Mouse (Mus musculus) kidney, adult 2 months (tissue): ENCODE data around the gene Crebl2. TPM values are rescaled to one million over a fixed set of nuclear protein-coding genes. Genes with fewer than 3 reads are reported as not detected.

Source experiments
- DNase-seq: peaks from one replicate; pipeline ENCODE4 v3.0.0; 2021
- H3K27ac ChIP-seq: fragments of 200-500 bp; 2 replicates; pipeline ENCODE4 v1.5.1; 2012; ENCODE audit warnings: low read depth, low read length, control low read depth, inconsistent platforms; ENCODE audit not compliant: insufficient read depth
- H3K27me3 ChIP-seq: fragments of 200-500 bp; replicated peaks from 2 replicates; pipeline ENCODE4 v1.6.1; 2012; ENCODE audit warnings: mild to moderate bottlenecking, moderate library complexity, low read length, inconsistent platforms; ENCODE audit not compliant: control insufficient read depth, insufficient read depth
- H3K36me3 ChIP-seq: fragments of 200-500 bp; 2 replicates; pipeline ENCODE4 v1.6.1; 2012; ENCODE audit warnings: mild to moderate bottlenecking, moderate library complexity, low read length, inconsistent platforms; ENCODE audit not compliant: control insufficient read depth, insufficient read depth
- H3K4me1 ChIP-seq: fragments of 200-500 bp; 2 replicates; pipeline ENCODE4 v1.6.1; 2011; ENCODE audit warnings: low read length; ENCODE audit not compliant: control insufficient read depth, insufficient read depth
- H3K4me3 ChIP-seq: fragments of 200-500 bp; 2 replicates; pipeline ENCODE4 v1.5.1; 2011; ENCODE audit warnings: mild to moderate bottlenecking, low read depth, low read length, control low read depth; ENCODE audit not compliant: insufficient read depth
- CTCF ChIP-seq: fragments of 200-500 bp; conservative IDR thresholded peaks from 2 replicates; pipeline ENCODE4 v1.5.1; 2011; ENCODE audit warnings: low read depth, mild to moderate bottlenecking, control low read depth, low read length, moderate library complexity, mixed read lengths; ENCODE audit not compliant: insufficient read depth, insufficient read length
- POLR2A ChIP-seq: fragments of 200-500 bp; IDR thresholded peaks from one replicate; pipeline ENCODE4 v1.6.1; 2011; ENCODE audit warnings: low read depth, low read length, control low read depth
- WGBS: fragments of 180-500 bp; shearing (Covaris S2); methylation state at CpG from one replicate; pipeline ENCODE4 v1.1.7; 2018; 5-methylcytosine and 5-hydroxymethylcytosine counted together
- polyA plus RNA-seq: library from polyadenylated mRNA; depleted of rRNA; stranded (reverse); fragments of >200 nt; gene quantifications from 2 replicates; pipeline ENCODE4 v1.2.3, GENCODE M21; 2012; rRNA removed

The Crebl2 gene
- 20.4 and 26.1 TPM in 2 replicates for polyA plus RNA-seq

DNA sequence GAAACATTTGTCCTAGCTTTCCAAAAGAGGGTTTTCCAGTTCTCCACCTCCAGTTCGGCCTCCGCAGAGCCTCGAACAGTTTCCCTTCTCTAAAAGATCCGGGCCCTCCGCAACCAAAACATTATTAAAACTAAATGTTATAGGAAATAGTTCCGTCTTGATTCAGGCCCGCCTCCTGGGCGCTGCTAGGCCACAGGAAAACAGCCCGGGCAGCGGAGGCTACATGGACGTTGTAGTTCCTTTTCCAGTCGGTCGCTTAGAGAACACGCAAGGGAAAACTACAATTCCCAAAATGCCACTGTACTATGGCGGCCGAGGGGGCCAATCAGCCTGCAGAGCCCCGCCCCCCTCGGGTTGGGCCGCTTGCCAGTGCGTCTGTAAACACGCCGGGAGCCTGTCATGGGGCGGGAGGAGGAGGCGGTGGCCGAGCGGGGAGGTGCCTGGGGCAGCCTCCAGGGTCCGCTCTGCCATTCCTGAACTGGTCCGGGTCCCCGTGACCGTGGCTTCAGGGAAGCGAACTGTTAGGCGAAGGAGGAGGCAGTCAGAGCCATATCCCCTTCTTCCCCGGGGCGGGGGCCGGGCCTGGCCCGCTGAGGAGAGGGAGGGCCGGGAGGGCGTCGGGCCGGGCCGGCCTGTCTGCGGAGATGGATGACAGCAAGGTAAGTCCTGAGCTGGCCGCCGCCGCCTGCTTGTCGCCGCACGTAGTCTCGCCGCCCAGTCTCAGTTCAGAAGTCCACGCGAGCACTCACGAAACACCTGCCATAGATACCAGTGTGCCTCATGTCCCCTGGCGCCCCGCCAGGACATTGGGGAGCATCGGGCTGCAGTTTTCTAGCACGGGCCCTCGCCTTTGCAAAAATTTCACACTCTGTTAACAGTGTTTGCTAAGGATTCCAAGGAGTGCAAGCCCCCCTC is at the start of gene Crebl2:
Gene Crebl2, plus strand, starts transcription at position 369 of the 915 bp plus-strand sequence.
- under 1% methylated on average over 58 of the region's 58 CpGs for WGBS

DNA sequence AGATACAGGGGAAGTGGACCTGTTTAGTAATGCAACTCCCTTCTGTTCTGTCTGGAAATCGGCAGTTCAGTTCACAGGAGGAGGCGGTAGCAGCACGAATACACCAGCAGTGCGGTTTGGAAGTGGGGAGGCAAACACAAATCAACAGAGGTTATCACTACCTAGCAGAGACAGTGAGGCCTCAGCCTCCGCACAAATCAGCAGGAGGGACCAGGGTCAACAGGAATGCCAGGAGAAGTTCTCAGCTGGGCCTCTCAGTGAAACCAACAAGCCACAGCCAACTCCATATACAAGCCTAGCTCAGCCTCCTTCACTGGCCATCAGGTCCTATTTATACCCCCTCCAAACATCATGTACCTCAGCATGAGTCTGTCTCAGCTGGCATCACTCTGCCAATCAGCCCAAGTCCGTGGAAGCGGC is 48.5 kb upstream of the Crebl2 start:
- TF ChIP-seq CTCF (no peak), POLR2A (no peak)
- no peaks in the 10 kb centered on the region for H3K36me3 ChIP-seq

More for the DNA sequence above, at the start of gene Crebl2:
- Histone ChIP-seq H3K27me3 (no peaks in the 10 kb centered on the region), H3K4me3 (peak within 1 kb of the TSS; percentile 91), H3K36me3 (no peaks in the 10 kb centered on the region), H3K27ac (peak within 1 kb of the TSS; percentile 93), H3K4me1 (peaks cover 6% of the 10 kb centered on the region)
- DNase-seq: peak; percentile 100
- TF ChIP-seq POLR2A (peak; percentile 52), CTCF (0 out of 2 replicates have a peak, but pooled peaks have one; percentile 12)

DNA sequence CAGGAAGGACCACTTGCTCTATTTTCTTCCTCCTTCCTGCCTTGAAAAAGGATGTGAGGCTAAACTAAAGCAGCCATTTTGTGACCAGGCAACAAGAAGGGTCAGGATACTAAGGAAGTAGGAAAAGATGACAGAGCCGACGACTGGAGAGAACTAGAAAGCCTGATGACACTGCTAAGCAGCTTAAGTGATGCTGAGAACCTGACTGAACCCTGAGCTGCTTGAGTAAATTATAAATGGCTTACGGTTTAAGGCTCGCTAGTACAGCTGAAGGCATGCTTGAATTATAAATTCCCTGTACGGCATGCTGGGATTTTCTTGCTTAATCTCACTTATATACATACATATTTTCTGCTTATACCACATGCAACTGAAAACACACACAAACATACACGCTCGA is 47.1 kb upstream of the Crebl2 start:
- Histone ChIP-seq H3K4me3 (no peak overlapping the region), H3K27me3 (no peaks in the 10 kb centered on the region), H3K27ac (no peak overlapping the region), H3K36me3 (no peaks in the 10 kb centered on the region), H3K4me1 (0 out of 2 replicates have a peak, but pooled peaks cover 3% of the 10 kb centered on the region)
- DNase-seq: no peak
- 89% methylated on average over 7 of the region's 7 CpGs for WGBS
- no peak for TF ChIP-seq CTCF
- no peak for TF ChIP-seq POLR2A

More for the DNA sequence above, 48.5 kb upstream of the Crebl2 start:
- no peak for DNase-seq
- Histone ChIP-seq H3K4me1 (0 out of 2 replicates have a peak, but pooled peaks cover 3% of the 10 kb centered on the region), H3K27me3 (no peaks in the 10 kb centered on the region), H3K27ac (no peak overlapping the region), H3K4me3 (no peak overlapping the region)
- WGBS: 90% methylated on average over 7 of the region's 7 CpGs

DNA sequence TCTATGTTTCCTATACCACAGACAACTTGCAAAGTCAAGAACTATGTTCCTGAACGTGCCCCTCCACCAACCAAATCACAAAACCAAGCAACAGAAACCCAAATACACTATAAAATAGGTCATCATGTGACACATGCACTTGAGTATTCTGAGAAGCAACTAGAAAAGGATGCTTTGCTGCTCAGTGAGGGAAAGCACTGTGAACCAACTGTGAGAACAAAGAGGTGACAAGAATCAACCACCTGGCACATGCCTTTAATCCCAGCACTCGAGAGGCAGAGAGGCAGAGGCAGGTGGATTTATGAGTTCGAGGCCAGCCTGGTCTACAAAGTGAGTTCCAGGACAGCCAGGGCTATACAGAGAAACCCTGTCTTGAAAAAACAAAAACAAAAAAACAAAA is 43.5 kb upstream of the Crebl2 start:
- Histone ChIP-seq H3K27me3 (no peaks in the 10 kb centered on the region), H3K4me1 (0 out of 2 replicates have a peak, but pooled peaks cover 3% of the 10 kb centered on the region), H3K4me3 (no peak overlapping the region), H3K36me3 (no peaks in the 10 kb centered on the region), H3K27ac (no peak overlapping the region)
- DNase-seq: no peak
- no peak for TF ChIP-seq CTCF
- no peak for TF ChIP-seq POLR2A
- 68% methylated on average over 3 of the region's 3 CpGs for WGBS

- TF ChIP-seq CTCF (no peak), POLR2A (no peak)
Measured at GRCm38 (mm10) chr6:134789100-134789499, 40.9 kb upstream of the Crebl2 start.

DNA sequence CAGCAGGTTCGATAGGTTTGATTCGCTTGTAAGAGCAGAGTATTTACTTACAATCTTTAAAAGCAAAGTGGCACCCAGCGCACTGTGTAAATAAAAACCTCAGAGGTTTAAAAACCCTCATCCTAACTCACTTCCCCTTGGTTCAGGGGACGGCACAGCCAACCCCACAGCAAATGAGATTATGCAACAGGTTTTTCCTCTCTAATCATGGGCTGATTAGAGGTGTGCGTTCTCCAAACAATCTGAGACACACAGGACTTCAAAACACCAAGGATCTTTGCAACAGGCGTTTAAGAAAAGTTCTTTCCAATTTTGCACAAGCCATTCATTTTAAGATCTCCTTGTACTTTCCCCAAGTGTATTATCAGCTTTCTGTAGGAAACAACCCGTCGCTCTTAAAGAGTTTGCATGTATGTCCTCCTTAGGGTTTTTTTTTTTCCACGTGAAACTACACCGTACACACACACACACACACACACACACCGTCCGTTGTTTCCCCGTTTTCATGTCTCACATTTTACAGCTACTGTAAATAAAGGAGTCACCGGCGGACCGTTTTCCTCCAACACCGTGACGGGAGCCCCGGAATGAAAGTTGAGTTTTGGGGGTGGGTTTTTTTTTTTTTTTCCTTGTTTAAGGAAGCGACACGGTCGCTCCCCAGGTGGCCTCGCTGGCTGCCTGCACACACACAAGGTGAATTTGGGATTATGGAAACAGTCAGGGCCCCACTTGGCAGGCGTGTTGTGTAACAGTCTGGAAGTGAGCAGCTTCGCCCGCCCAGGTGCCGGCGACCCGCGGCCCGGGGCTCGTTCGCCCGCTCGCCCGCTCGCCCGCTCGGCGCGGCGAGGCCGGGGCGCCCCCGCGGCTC is 38.5 kb upstream of the Crebl2 start:
- Histone ChIP-seq H3K36me3 (no peaks in the 10 kb centered on the region), H3K27ac (peak overlapping the region; percentile 99), H3K27me3 (no peaks in the 10 kb centered on the region), H3K4me3 (peak overlapping the region; percentile 85), H3K4me1 (peaks cover 12% of the 10 kb centered on the region; the same call in 1 of the 2 replicates)
- no peak for TF ChIP-seq POLR2A
- no peak for TF ChIP-seq CTCF
- DNase-seq: peak; percentile 64
- 6% methylated on average over 46 of the region's 46 CpGs for WGBS

More at GRCm38 (mm10) chr6:134789100-134789499, 40.9 kb upstream of the Crebl2 start:
- WGBS: 90% methylated on average over 6 of the region's 6 CpGs
- no peak for DNase-seq
- Histone ChIP-seq H3K27me3 (no peaks in the 10 kb centered on the region), H3K27ac (no peak overlapping the region), H3K36me3 (no peaks in the 10 kb centered on the region), H3K4me3 (no peak overlapping the region), H3K4me1 (peaks cover 4% of the 10 kb centered on the region; the same call in 1 of the 2 replicates)
